Mouse (Mus musculus): ENCODE data around the gene Tcn2. TPM values are rescaled to one million over a fixed set of nuclear protein-coding genes. Genes with fewer than 3 reads are reported as not detected.

Tcn2 gene
- total and polyA plus RNA-seq, 3 experiments, result 1.3 to 8.6 (median 2.5) TPM

DNA sequence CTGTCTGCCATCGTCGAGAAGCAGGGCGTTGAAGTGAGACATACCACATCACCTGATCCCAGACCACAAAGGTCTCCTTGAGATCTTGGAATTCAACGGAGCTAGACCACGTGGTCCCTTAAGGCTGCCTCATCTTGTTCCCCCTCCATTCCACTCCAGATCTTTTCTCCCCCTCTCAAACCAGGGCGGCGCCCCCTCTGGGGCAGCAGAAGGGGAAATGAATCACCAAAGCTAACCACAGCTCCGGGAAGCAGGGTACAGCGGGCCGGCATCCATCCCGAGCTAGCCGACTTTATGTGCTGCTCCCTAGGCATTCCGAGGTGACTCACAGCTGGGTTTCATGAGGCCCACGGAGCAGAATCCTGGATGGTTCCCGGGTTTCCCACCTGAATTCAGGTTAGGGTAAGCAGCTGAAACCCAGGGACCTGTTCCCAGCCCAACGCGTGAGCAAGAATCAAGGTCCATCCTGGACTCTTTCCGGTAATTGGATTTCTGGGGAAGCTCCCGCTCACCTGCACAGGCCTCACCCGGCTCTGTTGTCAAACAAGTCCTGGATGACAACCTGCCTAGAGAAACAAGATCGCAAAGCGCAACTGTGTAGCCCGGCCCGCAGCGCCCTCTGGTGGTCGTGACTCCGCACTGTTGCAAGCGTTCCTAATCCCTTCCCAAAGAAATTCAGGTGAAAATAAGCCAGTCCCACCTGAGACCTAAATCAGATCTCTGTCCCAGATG lies 17.7 kb downstream of the Tcn2 start, which contains the start of gene Slc35e4 (continued):
- peak; percentile 37 for TF ChIP-seq USF1 (IDR thresholded peaks at IDR 0.05; ENCODE audit: low read depth, low read length)
- TF ChIP-seq JUN (IDR thresholded peaks at IDR 0.05; ENCODE audit: insufficient read depth, low read depth, low read length), result no peak
- TF ChIP-seq RAD21 (IDR thresholded peaks at IDR 0.05; ENCODE audit: low read depth, low read length), result peak; percentile 62
- no peak for TF ChIP-seq BHLHE40 (IDR thresholded peaks at IDR 0.05; ENCODE audit: low read depth, low read length)
- no peak for TF ChIP-seq TBP (conservative IDR thresholded peaks at IDR 0.05; ENCODE audit: low read depth, low read length)
- TF ChIP-seq ZC3H11A (IDR thresholded peaks at IDR 0.05; ENCODE audit: low read depth, low read length), result no peak
- TF ChIP-seq MXI1 (IDR thresholded peaks at IDR 0.05; ENCODE audit: low read depth, low read length), result peak; percentile 52; the same call in 1 of the 2 replicates
- TF ChIP-seq CHD1 (IDR thresholded peaks at IDR 0.05; ENCODE audit: low read depth, low read length), result 0 out of 2 replicates have a peak, but pooled peaks have one; percentile 83
- 0 out of 2 replicates have a peak, but pooled peaks have one; percentile 18 for TF ChIP-seq NRF1 (IDR thresholded peaks at IDR 0.05; ENCODE audit: low read depth, low read length)
- TF ChIP-seq MAX (IDR thresholded peaks at IDR 0.05; ENCODE audit: low read length), result peak; percentile 95
- TF ChIP-seq ZMIZ1 (IDR thresholded peaks at IDR 0.05; ENCODE audit: low read depth, low read length), result no peak
- TF ChIP-seq MYC (IDR thresholded peaks at IDR 0.05; ENCODE audit: low read depth, low read length), result peak; percentile 78
- TF ChIP-seq USF2 (conservative IDR thresholded peaks at IDR 0.05; ENCODE audit: low read depth, low read length), result peak; percentile 60
- no peak for TF ChIP-seq JUND (conservative IDR thresholded peaks at IDR 0.05; ENCODE audit: low read depth, low read length)
- no peak for TF ChIP-seq E2F4 (IDR thresholded peaks at IDR 0.05; ENCODE audit: insufficient replicate concordance, low read depth, low read length)
- TF ChIP-seq IRF4 (IDR thresholded peaks at IDR 0.05; ENCODE audit: low read depth, low read length), result peak; percentile 83
- TF ChIP-seq PAX5 (IDR thresholded peaks at IDR 0.05; ENCODE audit: low read length), result no peak
- TF ChIP-seq UBTF (IDR thresholded peaks at IDR 0.05; ENCODE audit: low read depth, low read length), result no peak

DNA sequence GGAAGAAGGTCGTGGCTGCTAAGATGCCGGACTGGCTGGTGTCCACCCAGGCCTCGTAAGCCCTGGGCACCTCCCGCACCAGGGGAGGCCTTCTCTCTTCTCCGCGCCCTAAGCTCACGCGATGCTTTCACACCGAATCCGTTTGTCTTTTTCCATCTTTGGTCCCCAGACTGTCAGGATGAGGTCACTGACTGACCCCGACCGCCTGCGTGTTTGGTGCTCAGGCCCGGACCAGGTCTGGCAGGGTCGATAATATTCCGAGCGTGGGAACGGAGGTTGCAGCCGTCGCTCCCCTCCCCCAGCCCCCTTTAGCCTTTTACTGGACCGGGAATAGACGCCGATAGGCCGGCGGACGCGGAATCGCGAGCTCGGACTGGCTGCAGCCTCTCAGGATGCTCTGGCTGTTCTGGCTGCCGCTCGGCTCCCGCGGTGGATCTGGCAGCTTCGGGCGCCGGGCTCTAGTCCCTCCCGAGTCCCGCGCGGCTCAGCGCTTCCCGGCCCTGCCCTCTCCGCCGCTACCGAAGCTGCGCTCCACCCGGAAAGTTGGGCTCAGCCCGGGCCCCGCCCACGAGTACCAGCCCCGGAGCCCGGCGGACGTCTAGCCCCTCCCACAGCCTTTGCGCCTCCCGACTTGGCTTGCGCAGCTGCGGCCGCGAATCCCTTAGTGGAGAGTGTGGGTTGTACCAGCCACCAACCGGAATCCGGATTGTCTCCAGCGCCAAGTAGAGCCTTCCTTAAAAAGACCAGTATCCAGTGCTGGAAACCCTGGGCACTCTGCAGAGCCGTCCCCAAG lies 18.4 kb downstream of the Tcn2 start:
- in situ Hi-C loops (cut with MboI; ENCODE audit: low pct_ligation_motif_present, low pct_unique_long_range_greater_than_20kb, low sequenced_read_pairs), result loop anchor here (25.0 kb wide), 1 partner anchor 376 kb away; the partner anchor contains the start of gene Smtn
- Histone ChIP-seq H3K79me2 (replicated peaks; ENCODE audit: control insufficient read depth, extremely low read depth, insufficient read depth, poor library complexity, severe bottlenecking) (no peaks in the 10 kb centered on the region), H3K4me3 (replicated peaks in 1 of 3; ENCODE audit: low read depth in 2 of 3, low read length in 2 of 3, poor library complexity in 1 of 3) (peak overlapping the region; percentile 61 to 83 (median 75)), H3K4me1 (ENCODE audit: control insufficient read depth in 1 of 2, insufficient read depth in 2 of 2) (peaks cover 36 to 55% of the 10 kb centered on the region in 2 experiments), H3K4me2 (ENCODE audit: insufficient read depth, low read depth, poor library complexity, severe bottlenecking) (peak overlapping the region; percentile 80), H3K27ac (ENCODE audit: insufficient read depth, low read depth) (peak overlapping the region; percentile 15; the same call in 1 of the 2 replicates), H3K9me3 (replicated peaks; ENCODE audit: low read length) (no peaks in the 10 kb centered on the region), H3K9ac (ENCODE audit: insufficient read depth, low read depth) (peak overlapping the region; percentile 65), H3K27me3 (replicated peaks) (peaks cover 13% of the 10 kb centered on the region), H3K36me3 (replicated peaks in 1 of 2; ENCODE audit: control insufficient read depth in 1 of 2, insufficient read depth in 1 of 2, low read length in 1 of 2) (peaks cover 0 to 6% of the 10 kb centered on the region in 2 experiments)
- dilution Hi-C loops (cut with MboI; ENCODE audit: extremely low pct_ligation_motif_present, extremely low pct_unique_long_range_greater_than_20kb, low sequenced_read_pairs), result no loop called here
- DNase-seq (ENCODE audit: extremely low read depth), result peak; percentile 85
- peak; percentile 86 for TF ChIP-seq NRF1 (IDR thresholded peaks at IDR 0.05; ENCODE audit: low read depth, low read length)
- TF ChIP-seq CHD1 (IDR thresholded peaks at IDR 0.05; ENCODE audit: low read depth, low read length), result no peak
- peak; percentile 47 for TF ChIP-seq TCF12 (IDR thresholded peaks at IDR 0.05; ENCODE audit: low read depth, low read length)
- no peak for TF ChIP-seq CTCF (conservative IDR thresholded peaks at IDR 0.05 in 1 of 2, IDR thresholded peaks at IDR 0.05 in 1 of 2; ENCODE audit: low read depth in 2 of 2, low read length in 2 of 2)
- peak; percentile 55; the same call in 1 of the 2 replicates for TF ChIP-seq ELF1 (IDR thresholded peaks at IDR 0.05; ENCODE audit: low read depth, low read length)
- TF ChIP-seq ZMIZ1 (IDR thresholded peaks at IDR 0.05; ENCODE audit: low read depth, low read length), result peak; percentile 44; the same call in 1 of the 2 replicates
- TF ChIP-seq IRF4 (IDR thresholded peaks at IDR 0.05; ENCODE audit: low read depth, low read length), result no peak
- no peak for TF ChIP-seq ETS1 (conservative IDR thresholded peaks at IDR 0.05; ENCODE audit: low read depth, low read length)
- 0 out of 2 replicates have a peak, but pooled peaks have one; percentile 9 for TF ChIP-seq MEF2A (IDR thresholded peaks at IDR 0.05; ENCODE audit: borderline replicate concordance, low read depth, low read length)
- peak; percentile 58 for TF ChIP-seq CHD2 (IDR thresholded peaks at IDR 0.05; ENCODE audit: low read length)
- peak; percentile 81 for TF ChIP-seq MXI1 (IDR thresholded peaks at IDR 0.05; ENCODE audit: low read depth, low read length)
- TF ChIP-seq MAZ (IDR thresholded peaks at IDR 0.05; ENCODE audit: low read depth, low read length), result peak; percentile 60
- no peak for TF ChIP-seq SMC3 (IDR thresholded peaks at IDR 0.05; ENCODE audit: low read depth, low read length)
- no peak for TF ChIP-seq USF2 (conservative IDR thresholded peaks at IDR 0.05; ENCODE audit: low read depth, low read length)
- TF ChIP-seq UBTF (IDR thresholded peaks at IDR 0.05; ENCODE audit: low read depth, low read length), result no peak
- peak; percentile 61 for TF ChIP-seq POLR2A (IDR thresholded peaks at IDR 0.05; ENCODE audit: low read depth, low read length)
- TF ChIP-seq SIN3A (IDR thresholded peaks at IDR 0.05; ENCODE audit: low read length), result peak; percentile 39
- TF ChIP-seq HCFC1 (IDR thresholded peaks at IDR 0.05; ENCODE audit: low read depth, low read length), result peak; percentile 32
- no peak for TF ChIP-seq MYC (IDR thresholded peaks at IDR 0.05; ENCODE audit: low read depth, low read length)
- TF ChIP-seq BHLHE40 (IDR thresholded peaks at IDR 0.05; ENCODE audit: low read depth, low read length), result no peak

Data from CH12.LX (cell line).